Mouse (Mus musculus): ENCODE results near the gene Eif4g2.

GRCm38 (mm10) chr7:111084443-111084842 is 1.6 kb upstream of the Eif4g2 start:
- TF ChIP-seq CTCF (IDR thresholded peaks at IDR 0.05; ENCODE audit: low read depth, low read length) (no peak), GATA1 (IDR thresholded peaks at IDR 0.05; ENCODE audit: borderline replicate concordance, low read length) (no peak), POLR2AphosphoS5 (IDR thresholded peaks at IDR 0.05; ENCODE audit: insufficient replicate concordance, low read depth, low read length) (no peak), TAL1 (conservative IDR thresholded peaks at IDR 0.05; ENCODE audit: low read depth, low read length) (no peak), GATA2 (IDR thresholded peaks at IDR 0.05; ENCODE audit: borderline replicate concordance, low read depth, low read length) (no peak)
